Mouse (Mus musculus) cerebellum, adult 9-10 months (tissue): Measurements from ENCODE around the gene Gm5157.
"Not testable (repeated sequence)": the region's sequence is repeated elsewhere in the genome, so short reads cannot be mapped to it uniquely, and the experiment has no call there.

Experiments used
- DNase-seq: peaks from one replicate; pipeline ENCODE4 v3.0.0; 2022

Gm5157 gene

DNA sequence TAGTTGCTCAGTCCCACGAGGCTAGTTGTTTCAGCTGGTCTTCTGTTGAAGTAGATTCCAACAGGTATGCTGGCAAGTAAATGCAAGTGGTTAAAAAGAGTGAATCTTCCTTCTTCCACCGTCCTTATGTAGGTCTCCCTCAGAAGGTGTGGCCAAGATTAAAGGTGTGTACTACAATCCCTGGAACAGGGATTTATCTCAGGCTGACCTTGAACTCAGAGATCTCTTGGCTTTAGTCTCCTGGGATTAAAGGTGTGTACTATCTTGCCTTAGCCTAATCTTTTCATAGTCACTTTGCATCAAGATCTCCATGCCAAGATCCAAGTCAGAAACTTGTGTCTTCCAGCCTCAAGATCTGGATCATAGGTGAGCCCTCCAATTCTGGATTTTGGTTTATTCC lies at the start of gene Gm5157:
Gm5157 (minus strand) TSS at position 101 of the 400 bp plus-strand sequence.
- DNase-seq = not testable (repeated sequence)

GRCm38 (mm10) chr7:21161885-21162284 lies 28.3 kb downstream of the Gm5157 start, which contains the start of gene Vmn1r123:
Gene Vmn1r123, plus strand, starts transcription at chr7:21162185.
- not testable (repeated sequence) for DNase-seq
